Mouse (Mus musculus) G1E (cell line): ENCODE measurements at regions not wholly inside any gene's neighbourhood (a gene's known extent, or its start where the extent isn't known, plus 50 kb on each side); places are given as distances from the start of the nearest gene placed in this dataset.

Experiments used
- CTCF ChIP-seq: IDR thresholded peaks from 2 replicates; pipeline ENCODE4 v1.5.1; 2012; ENCODE audit warnings: low read depth, low read length, inconsistent platforms, mixed read lengths
- GATA1 ChIP-seq: IDR thresholded peaks from 2 replicates; pipeline ENCODE4 v1.6.1; 2012; ENCODE audit warnings: borderline replicate concordance, low read length, inconsistent platforms, mixed read lengths
- TAL1 ChIP-seq: conservative IDR thresholded peaks from 2 replicates; pipeline ENCODE4 v1.6.1; 2012; ENCODE audit warnings: low read depth, low read length, inconsistent platforms, mixed read lengths

DNA sequence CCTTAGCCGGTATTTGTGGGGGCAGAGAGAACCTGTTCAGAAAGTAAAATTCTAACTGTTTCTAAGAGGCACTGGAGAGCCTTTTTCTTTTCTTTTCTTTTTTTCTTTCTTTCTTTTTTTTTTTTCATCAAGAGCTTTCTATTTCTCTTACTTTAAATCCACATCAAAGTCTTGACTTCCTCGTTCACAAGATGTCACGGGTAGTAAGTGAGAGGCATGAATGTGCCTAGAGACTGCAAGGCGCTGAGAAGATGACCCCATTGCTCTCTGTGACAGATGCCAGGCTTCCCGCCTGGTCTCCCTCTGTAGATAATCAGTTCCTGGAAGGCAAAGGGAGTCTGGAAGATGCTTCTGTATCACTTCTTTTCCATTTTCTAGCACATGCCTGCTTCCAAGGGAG, 82.2 kb upstream of the Nck2 start:
- TF ChIP-seq CTCF (no peak), TAL1 (no peak), GATA1 (no peak)
